Mouse (Mus musculus) cerebellum, adult 9-10 months (tissue): ENCODE measurements around the gene Prkca.
A peak's percentile ranks its signal among the peaks of the same experiment; 100 is the strongest.

ENCODE experiments used
- DNase-seq: peaks from one replicate; pipeline ENCODE4 v3.0.0; 2022

Gene Prkca

DNA sequence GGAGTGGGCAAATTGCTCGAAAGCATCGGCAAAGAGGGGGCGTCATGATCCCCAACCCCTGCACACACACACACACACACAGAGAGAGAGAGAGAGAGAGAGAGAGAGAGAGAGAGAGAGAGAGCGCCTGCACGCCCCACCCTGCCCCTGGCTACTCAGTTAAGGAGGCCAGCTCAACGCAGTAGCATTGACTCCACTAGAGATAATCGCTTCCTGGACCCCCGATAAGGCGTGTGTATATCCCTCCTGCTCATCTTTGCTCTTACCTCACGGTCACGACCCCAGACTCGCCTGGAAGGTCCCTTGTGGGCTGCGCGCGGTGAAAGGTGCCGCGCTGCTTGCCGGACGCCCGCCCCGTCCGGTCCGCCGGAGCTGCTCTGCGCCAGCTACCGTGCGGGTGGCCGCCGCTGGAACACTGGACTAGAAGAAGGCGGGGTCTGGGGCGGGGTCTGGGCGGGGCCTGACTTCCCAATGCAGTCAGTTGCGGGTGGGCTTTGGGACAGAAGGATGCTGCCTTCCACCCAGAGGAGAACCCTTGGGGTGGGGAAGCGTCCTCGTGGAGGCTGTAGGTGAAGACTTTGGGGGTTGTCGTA is 429.0 kb downstream of the Prkca start, which contains the start of gene Cacng5:
Gene Cacng5, minus strand, starts transcription at position 422 of the 593 bp plus-strand sequence.
- no peak for DNase-seq

DNA sequence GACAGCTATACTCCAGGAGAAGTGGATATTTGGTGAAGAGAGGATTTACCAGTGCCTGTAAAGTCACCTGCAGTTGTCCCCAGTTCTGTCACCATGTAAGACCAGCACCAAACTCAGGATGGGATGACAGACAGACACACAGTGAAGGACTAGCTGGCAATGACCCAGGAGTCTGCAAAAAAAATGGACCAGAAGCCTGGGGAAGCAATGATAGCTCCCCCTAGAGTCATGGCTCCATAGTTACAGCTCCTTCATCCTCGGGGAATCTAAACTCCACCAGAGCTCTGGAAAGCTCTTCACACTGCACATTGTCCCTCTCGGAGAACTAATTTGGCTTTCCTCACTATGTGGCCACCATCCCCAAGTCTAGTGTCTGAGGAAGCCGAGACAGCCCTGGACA is 430.4 kb downstream of the Prkca start:
- DNase-seq, result peak; percentile 6

- no peak for DNase-seq
Measured at GRCm38 (mm10) chr11:107905364-107905763, 438.4 kb downstream of the Prkca start.

- DNase-seq, result peak; percentile 17
Measured at GRCm38 (mm10) chr11:107903966-107904605, 439.6 kb downstream of the Prkca start.

DNA sequence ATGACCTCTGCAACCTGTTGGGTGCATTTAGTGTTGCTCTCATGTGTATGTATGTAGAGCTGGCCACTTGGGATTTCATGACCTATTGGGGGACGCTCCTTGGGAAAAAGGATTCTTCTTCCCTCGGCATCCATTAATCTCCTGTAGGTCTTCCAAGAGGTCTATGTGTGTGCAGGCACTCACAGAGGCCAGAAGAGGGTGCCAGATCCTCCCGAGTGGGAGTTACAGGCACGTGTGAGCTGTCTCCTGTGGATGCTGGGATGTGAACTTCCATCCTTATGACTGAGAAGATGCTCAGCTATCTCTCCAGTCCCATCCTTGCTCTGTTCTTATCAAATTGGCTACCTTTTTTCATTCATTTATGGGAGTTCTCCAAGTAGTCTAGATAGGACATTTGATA is 443.3 kb downstream of the Prkca start:
- no peak for DNase-seq

DNA sequence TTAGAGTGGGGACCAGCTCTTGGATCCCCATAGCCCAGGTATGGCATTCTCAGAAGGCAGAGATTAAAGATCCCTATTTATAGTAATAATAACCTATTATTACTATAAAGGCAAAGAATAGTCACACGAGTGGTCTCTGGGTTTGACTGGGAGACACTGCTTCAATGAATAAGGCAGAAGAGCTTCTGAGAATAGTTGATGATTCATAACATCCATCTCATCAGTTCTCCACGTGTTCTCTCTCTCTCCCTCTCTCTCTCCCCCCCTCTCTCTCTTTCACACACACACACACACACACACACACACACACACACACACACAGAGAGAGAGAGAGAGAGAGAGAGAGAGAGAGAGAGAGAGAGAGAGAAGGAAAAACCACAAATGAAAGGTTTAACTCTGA is 445.0 kb downstream of the Prkca start:
- DNase-seq, result no peak

DNA sequence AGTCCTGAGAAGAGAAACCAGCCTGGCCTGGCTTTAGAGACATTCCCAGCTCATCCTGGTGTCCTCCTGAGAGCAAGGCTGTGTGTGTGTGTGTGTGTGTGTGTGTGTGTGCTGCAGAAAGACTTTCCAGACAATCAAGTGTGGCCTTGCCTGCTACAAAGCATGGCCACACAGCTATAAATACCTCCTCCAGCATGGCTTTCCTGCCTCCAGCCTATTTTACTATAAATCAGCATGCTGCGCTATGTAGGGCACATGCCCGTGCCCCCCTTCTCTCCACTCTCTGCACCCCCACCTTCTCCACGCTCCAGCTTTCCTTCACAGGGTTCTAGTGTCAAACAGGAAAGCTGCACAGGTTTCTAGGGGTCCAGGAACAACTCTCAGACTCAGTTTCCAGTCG is 448.1 kb downstream of the Prkca start:
- no peak for DNase-seq

DNA sequence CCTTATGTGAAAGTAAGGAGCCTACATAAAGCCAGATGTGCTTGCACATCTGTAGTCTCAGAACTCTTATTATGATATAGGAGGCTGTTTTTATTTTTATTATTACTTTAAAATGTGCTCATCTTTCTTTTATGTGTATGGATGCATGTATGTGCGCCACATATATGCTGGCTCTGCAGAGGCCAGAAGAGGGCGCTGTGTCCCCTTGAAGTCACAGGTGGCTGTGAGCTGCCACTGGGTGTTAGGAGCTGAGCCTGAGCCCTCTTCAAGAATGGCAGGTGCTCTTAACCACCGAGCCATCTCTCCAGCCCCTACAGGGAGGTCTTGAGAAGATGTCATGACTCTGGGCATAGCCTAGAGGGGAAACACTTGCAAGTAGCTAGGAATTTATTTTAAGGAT is 452.4 kb downstream of the Prkca start:
- no peak for DNase-seq

DNA sequence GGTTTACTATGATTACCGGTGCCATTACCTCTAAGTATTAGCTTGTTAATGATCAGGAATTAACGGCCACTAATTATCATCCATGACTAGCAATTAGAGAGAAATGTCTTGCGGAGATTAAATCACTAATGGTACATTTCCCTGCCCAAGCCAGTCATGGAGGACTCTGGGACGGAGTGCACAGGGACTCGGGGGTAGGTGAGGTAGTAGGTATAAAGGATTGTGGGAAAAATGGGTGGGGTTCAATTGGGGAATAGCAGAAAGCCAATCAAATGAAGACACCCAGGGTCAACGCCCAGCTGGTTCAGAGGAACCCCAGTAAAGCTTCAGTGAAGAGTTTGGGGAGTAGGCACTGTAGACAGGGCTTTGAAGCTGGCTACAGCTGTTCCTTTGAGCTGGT is 456.4 kb downstream of the Prkca start:
- DNase-seq, result no peak
